ENCODE assay signal across 28 mouse cellular contexts in genomic region chr7:81272908-81273307, GRCm38 (mm10). TPM values are rescaled to one million over a fixed set of nuclear protein-coding genes. Genes with fewer than 3 reads are reported as not detected.
DNase-seq lines count a peak whose midpoint lies in the region; ATAC-seq and TF ChIP-seq lines count a peak whose summit lies in the region.
"Had no signal": no experiment of that assay in that cellular context is flagged by ENCODE, and none has a peak within 500 bp of the region (broad histone marks: within the 10 kb centered on the region; RNA-seq: fewer than 3 reads in every experiment).

No protein-coding gene starts in this region.

- no peak overlapping the region for H3K27ac ChIP-seq in heart, embryonic 14.5 days (replicated peaks in 1 of 2; ENCODE audit: control insufficient read depth in 1 of 2, insufficient read depth in 1 of 2, low read depth in 2 of 2, low read length in 2 of 2)
- no peak overlapping the region for H3K27ac ChIP-seq in lung, embryonic 15.5 days
- no peak overlapping the region for H3K27ac ChIP-seq in stomach, embryonic 16.5 days (ENCODE audit: low read length)
- H3K27ac ChIP-seq in stomach, postnatal 0 days (replicated peaks) = no peak overlapping the region
- H3K27ac ChIP-seq: embryonic facial prominence, embryonic 13.5 days; forebrain, embryonic 12.5 days; forebrain, embryonic 15.5 days; heart, adult 2 months; heart, embryonic 15.5 days; hindbrain, embryonic 10.5 days; hindbrain, embryonic 13.5 days had no signal

- peak; percentile 54 for ATAC-seq in heart, embryonic 14.5 days (ENCODE audit: insufficient number of reproducible peaks, insufficient read depth, low FRiP score, low read depth)
- ATAC-seq in lung, embryonic 15.5 days (ENCODE audit: borderline replicate concordance, extremely low read depth, low FRiP score, low TSS enrichment) = peak; percentile 49; the same call in 1 of the 2 replicates
- 0 out of 2 replicates have a peak, but pooled peaks have one; percentile 29 for ATAC-seq in stomach, embryonic 16.5 days (ENCODE audit: insufficient read depth, low FRiP score)
- no peak for ATAC-seq in stomach, postnatal 0 days (ENCODE audit: low FRiP score, low TSS enrichment)
- ATAC-seq: activated CD4-positive, CD25-positive, alpha-beta regulatory T cell, adult 4 months; CD4-positive, CD25-positive, alpha-beta regulatory T cell, adult 4 months; forebrain, embryonic 15.5 days; hindbrain, embryonic 16.5 days had no signal

- no peak overlapping the region for H3K4me2 ChIP-seq in heart, embryonic 14.5 days (ENCODE audit: low read length)
- no peak overlapping the region for H3K4me2 ChIP-seq in lung, embryonic 15.5 days
- H3K4me2 ChIP-seq in stomach, embryonic 16.5 days (ENCODE audit: low read depth, low read length) = no peak overlapping the region
- no peak overlapping the region for H3K4me2 ChIP-seq in stomach, postnatal 0 days (replicated peaks; ENCODE audit: low read depth)
- H3K4me2 ChIP-seq: embryonic facial prominence, embryonic 13.5 days; forebrain, embryonic 12.5 days; forebrain, embryonic 15.5 days; heart, embryonic 11.5 days; heart, embryonic 15.5 days; hindbrain, embryonic 13.5 days had no signal

- H3K4me3 ChIP-seq in heart, embryonic 14.5 days (ENCODE audit: control insufficient read depth in 1 of 2, insufficient read depth in 1 of 2, low read depth in 1 of 2, low read length in 2 of 2) = no peak overlapping the region
- no peak overlapping the region for H3K4me3 ChIP-seq in lung, embryonic 15.5 days
- H3K4me3 ChIP-seq in stomach, embryonic 16.5 days (replicated peaks; ENCODE audit: low read length) = no peak overlapping the region
- no peak overlapping the region for H3K4me3 ChIP-seq in stomach, postnatal 0 days (ENCODE audit: low read depth, low read length)
- H3K4me3 ChIP-seq: embryonic facial prominence, embryonic 13.5 days; erythroblast, embryonic 14.5 days; forebrain, embryonic 12.5 days; forebrain, embryonic 15.5 days; heart, adult 2 months; heart, embryonic 15.5 days; hindbrain, embryonic 10.5 days; hindbrain, embryonic 13.5 days had no signal

- no peak for DNase-seq in heart, postnatal 10 days
- no peak for DNase-seq in lung, postnatal 25 days (ENCODE audit: low spot score)
- no peak for DNase-seq in stomach, postnatal 0 days (ENCODE audit: low spot score)
- DNase-seq in mesoderm, embryonic 11.5 days (ENCODE audit: low read depth, low spot score) = peak; percentile 16
- DNase-seq in right cerebral cortex, postnatal 4 days = no peak
- DNase-seq: adrenal gland, postnatal 10 days; adrenal gland, postnatal 36 days; cerebellum, adult 18-20 months; cerebellum, adult 9-10 months; cerebellum, postnatal 14 days; gastrocnemius, postnatal 25 days; heart, adult 2 months; heart, postnatal 36 days had no signal

- H3K4me1 ChIP-seq in heart, embryonic 14.5 days (ENCODE audit: control insufficient read depth in 2 of 2, insufficient read depth in 2 of 2, low read length in 2 of 2) = no peaks in the 10 kb centered on the region
- H3K4me1 ChIP-seq in lung, embryonic 15.5 days = no peaks in the 10 kb centered on the region
- H3K4me1 ChIP-seq in stomach, embryonic 16.5 days (ENCODE audit: control insufficient read depth, insufficient read depth, low read length) = no peaks in the 10 kb centered on the region; the same call in 1 of the 2 replicates
- no peaks in the 10 kb centered on the region for H3K4me1 ChIP-seq in stomach, postnatal 0 days (replicated peaks; ENCODE audit: control insufficient read depth, insufficient read depth)
- H3K4me1 ChIP-seq: embryonic facial prominence, embryonic 13.5 days; forebrain, embryonic 12.5 days; forebrain, embryonic 15.5 days; heart, embryonic 15.5 days; hindbrain, embryonic 10.5 days; hindbrain, embryonic 13.5 days had no signal

- no peaks in the 10 kb centered on the region for H3K36me3 ChIP-seq in heart, embryonic 14.5 days (ENCODE audit: control insufficient read depth, insufficient read depth, low read length)
- H3K36me3 ChIP-seq in lung, embryonic 15.5 days = no peaks in the 10 kb centered on the region
- H3K36me3 ChIP-seq in stomach, embryonic 16.5 days (ENCODE audit: control insufficient read depth, insufficient read depth, low read length) = no peaks in the 10 kb centered on the region
- H3K36me3 ChIP-seq in stomach, postnatal 0 days (ENCODE audit: control insufficient read depth, insufficient read depth, low read length) = no peaks in the 10 kb centered on the region
- H3K36me3 ChIP-seq: embryonic facial prominence, embryonic 13.5 days; forebrain, embryonic 12.5 days; forebrain, embryonic 15.5 days; heart, embryonic 15.5 days; hindbrain, embryonic 10.5 days; hindbrain, embryonic 13.5 days had no signal

- no peaks in the 10 kb centered on the region for H3K27me3 ChIP-seq in heart, embryonic 14.5 days (ENCODE audit: control insufficient read depth, insufficient read depth, low read length)
- H3K27me3 ChIP-seq in lung, embryonic 15.5 days = no peaks in the 10 kb centered on the region
- no peaks in the 10 kb centered on the region for H3K27me3 ChIP-seq in stomach, embryonic 16.5 days (ENCODE audit: control insufficient read depth, insufficient read depth, low read length)
- H3K27me3 ChIP-seq in stomach, postnatal 0 days (ENCODE audit: control insufficient read depth, insufficient read depth, low read length) = no peaks in the 10 kb centered on the region
- H3K27me3 ChIP-seq: embryonic facial prominence, embryonic 13.5 days; forebrain, embryonic 12.5 days; forebrain, embryonic 15.5 days; heart, embryonic 15.5 days; hindbrain, embryonic 13.5 days had no signal

- WGBS in heart, embryonic 14.5 days = 63% methylated on average over 3 of the region's 3 CpGs
- 45% methylated on average over 3 of the region's 3 CpGs for WGBS in lung, embryonic 15.5 days
- 67% methylated on average over 3 of the region's 3 CpGs for WGBS in stomach, embryonic 16.5 days
- 59% methylated on average over 3 of the region's 3 CpGs for WGBS in stomach, postnatal 0 days

- H3K9ac ChIP-seq in heart, embryonic 14.5 days (ENCODE audit: low read length) = no peak overlapping the region
- H3K9ac ChIP-seq in lung, embryonic 15.5 days = no peak overlapping the region
- no peak overlapping the region for H3K9ac ChIP-seq in stomach, embryonic 16.5 days (ENCODE audit: low read length)
- H3K9ac ChIP-seq in stomach, postnatal 0 days (ENCODE audit: low read length) = no peak overlapping the region
- H3K9ac ChIP-seq: embryonic facial prominence, embryonic 13.5 days; forebrain, embryonic 12.5 days; forebrain, embryonic 15.5 days; heart, embryonic 15.5 days; hindbrain, embryonic 13.5 days had no signal

- TF ChIP-seq CTCF in stomach, postnatal 0 days (IDR thresholded peaks at IDR 0.05; ENCODE audit: low read depth) = no peak

- H3K9me3 ChIP-seq in heart, embryonic 14.5 days (ENCODE audit: control insufficient read depth, low read length) = no peaks in the 10 kb centered on the region
- H3K9me3 ChIP-seq in lung, embryonic 15.5 days = no peaks in the 10 kb centered on the region
- no peaks in the 10 kb centered on the region for H3K9me3 ChIP-seq in stomach, embryonic 16.5 days (replicated peaks; ENCODE audit: control insufficient read depth, low read length)
- H3K9me3 ChIP-seq in stomach, postnatal 0 days (ENCODE audit: control insufficient read depth, low read length) = no peaks in the 10 kb centered on the region
- H3K9me3 ChIP-seq: embryonic facial prominence, embryonic 13.5 days; forebrain, embryonic 12.5 days; forebrain, embryonic 15.5 days; heart, embryonic 15.5 days; hindbrain, embryonic 10.5 days; hindbrain, embryonic 13.5 days had no signal

- intact Hi-C loops in heart, postnatal 10 days (cut with DNase I) = no loop called here

- TF ChIP-seq EP300 in stomach, postnatal 0 days (optimal IDR thresholded peaks at IDR 0.05) = no peak

RNA-seq across cellular contexts. Expression of gene Pde8a, which starts 59.5 kb away (rescaled TPM):
- 5.3 and 6.4 TPM in 2 replicates for polyA plus RNA-seq in heart, embryonic 14.5 days (2014; fragmentation: Nextera tagmentation; extraction: Ambion mirVana)
- total RNA-seq in heart, postnatal 10 days (2021) = 10 to 100 TPM; 17.0 to 19.3 TPM
- polyA plus RNA-seq in lung, embryonic 15.5 days (2015; fragmentation: Nextera tagmentation; extraction: Ambion mirVana) = 5.1 and 5.2 TPM in 2 replicates
- 2.4 and 3.0 TPM in 2 replicates for polyA plus RNA-seq in stomach, embryonic 16.5 days (2015; fragmentation: Nextera tagmentation; extraction: Ambion mirVana)
- 4.9 and 5.0 TPM in 2 replicates for polyA plus RNA-seq in stomach, postnatal 0 days (2015; fragmentation: Nextera tagmentation; extraction: Ambion mirVana)
- total RNA-seq: MEL had no signal
- polyA plus RNA-seq: erythroblast, embryonic 14.5 days had no signal
